Mouse (Mus musculus) embryo, embryonic 11.5 days (tissue): ENCODE results near the gene Gm10447.

Experiments used
- DNase-seq: peaks from one replicate; pipeline ENCODE4 v3.0.0-alpha.2; 2012; ENCODE audit warnings: low read depth, low spot score

Gene Gm10447

DNA sequence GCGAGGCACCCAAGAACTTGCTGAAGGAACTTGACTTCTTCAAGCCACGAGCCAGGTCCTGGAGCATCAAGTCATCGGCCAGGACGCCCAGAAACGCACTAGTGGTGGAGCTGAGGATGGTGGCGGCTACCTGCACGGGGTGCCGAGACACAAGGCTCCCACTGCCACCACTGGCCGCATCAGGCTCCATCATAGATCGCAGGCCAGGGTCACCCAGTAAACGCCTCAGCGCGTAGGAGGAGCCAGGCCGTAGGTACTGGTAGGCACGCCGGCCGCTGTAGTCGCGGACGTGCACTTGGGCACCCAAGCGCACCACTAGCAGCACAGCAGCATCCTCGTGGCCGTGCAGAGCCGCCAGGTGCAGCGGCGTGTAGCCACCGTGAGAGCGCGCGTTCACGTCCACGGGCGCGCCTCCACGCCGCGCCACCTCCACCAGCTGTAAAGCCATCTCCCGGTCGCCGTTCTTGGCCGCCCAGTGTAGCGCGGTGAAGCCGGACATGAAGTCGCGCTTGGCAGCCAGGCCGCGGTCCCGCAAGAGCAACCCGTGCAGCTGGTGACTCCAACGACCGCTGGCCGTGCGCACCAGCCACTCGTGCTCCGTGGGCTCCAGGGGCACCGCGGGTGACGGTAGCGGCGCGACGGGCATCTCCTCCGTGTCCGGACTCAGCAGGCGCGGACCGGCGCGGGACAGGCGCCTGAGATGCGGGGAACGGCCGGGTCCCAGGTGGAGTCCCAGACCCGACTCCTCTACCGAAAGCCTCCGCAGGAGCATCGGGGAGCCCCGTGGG, 21.7 kb upstream of the Gm10447 start:
- DNase-seq, result no peak

DNA sequence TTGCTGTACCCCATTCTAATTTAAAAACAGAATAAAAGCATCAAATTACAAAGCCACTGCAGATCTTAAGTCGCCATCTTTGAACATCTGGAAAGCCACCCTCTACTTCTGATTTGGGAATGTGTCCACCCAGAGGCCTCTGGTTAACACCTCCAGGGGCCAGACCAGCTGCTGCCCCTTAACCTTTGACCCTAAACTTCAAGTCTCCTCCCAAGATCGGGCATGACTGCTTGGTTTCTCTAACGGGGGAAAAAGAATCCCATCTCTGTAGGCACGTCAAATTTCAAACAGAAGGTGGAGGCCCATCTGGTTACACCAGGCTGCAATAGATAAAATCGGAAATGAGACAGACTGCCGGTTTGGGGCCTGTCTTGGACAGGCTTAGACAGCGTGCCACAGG, 20.9 kb upstream of the Gm10447 start:
- no peak for DNase-seq

GRCm38 (mm10) chr11:53475620-53476019, 18.7 kb upstream of the Gm10447 start:
- DNase-seq, result no peak

DNA sequence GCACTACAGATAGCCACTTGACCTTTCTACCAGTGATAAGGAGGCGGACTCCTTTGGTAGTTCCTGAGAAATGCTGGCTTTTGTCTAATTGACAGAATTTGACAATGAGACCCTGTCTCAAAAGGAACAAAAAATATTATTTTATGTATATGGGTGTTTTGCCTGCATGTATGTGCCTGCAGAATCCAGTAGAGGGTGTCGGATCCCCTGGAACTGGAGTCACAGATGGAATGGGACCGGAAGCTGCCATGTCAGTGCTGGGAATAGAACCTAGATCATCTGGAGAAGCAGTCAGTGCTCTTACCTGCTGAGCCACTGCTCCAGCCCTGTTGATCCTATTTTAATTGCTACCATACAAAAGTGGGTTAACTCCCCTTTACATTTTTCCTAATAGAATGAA, 15.8 kb upstream of the Gm10447 start:
- no peak for DNase-seq

GRCm38 (mm10) chr11:53469968-53470695, 13.2 kb upstream of the Gm10447 start, which contains the start of gene Gm9837:
Gene Gm9837 (minus strand): TSS chr11:53470479.
- DNase-seq, result peak; percentile 88

DNA sequence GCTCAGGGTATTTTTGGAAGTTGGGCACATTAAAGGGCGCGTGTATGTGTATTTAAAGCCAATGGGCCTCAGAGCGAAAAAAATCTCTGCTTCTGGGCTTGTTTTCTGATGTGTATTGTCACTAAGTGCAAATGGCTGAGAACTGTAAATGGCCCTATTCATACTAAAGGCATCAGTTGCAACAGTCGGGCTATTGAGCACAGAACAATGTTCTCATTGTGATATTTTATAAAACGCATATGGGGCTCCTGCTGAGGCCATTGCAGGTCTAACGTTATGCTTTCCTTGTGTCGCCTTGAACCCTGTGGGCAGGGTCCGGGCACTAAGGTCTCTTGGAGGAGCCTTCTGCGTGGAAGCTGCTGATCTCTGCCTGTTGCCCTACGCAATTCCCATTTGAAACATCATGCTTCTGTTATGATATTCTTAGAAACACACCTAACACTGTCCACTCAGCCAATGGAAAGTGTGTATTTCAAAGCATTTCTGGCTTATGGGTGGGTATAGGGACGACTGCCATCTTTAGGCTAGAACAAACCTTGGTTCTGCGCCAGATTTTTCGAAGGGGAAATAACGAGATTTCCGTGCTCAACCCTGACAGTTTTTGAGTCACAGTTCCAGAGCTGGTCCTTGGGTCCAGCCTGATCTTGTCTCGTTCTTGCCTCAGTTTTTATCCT, 12.5 kb upstream of the Gm10447 start:
- DNase-seq, result no peak

- peak; percentile 69 for DNase-seq
These were observed 9.5 kb upstream of the Gm10447 start for GRCm38 (mm10) chr11:53466231-53466971.

DNA sequence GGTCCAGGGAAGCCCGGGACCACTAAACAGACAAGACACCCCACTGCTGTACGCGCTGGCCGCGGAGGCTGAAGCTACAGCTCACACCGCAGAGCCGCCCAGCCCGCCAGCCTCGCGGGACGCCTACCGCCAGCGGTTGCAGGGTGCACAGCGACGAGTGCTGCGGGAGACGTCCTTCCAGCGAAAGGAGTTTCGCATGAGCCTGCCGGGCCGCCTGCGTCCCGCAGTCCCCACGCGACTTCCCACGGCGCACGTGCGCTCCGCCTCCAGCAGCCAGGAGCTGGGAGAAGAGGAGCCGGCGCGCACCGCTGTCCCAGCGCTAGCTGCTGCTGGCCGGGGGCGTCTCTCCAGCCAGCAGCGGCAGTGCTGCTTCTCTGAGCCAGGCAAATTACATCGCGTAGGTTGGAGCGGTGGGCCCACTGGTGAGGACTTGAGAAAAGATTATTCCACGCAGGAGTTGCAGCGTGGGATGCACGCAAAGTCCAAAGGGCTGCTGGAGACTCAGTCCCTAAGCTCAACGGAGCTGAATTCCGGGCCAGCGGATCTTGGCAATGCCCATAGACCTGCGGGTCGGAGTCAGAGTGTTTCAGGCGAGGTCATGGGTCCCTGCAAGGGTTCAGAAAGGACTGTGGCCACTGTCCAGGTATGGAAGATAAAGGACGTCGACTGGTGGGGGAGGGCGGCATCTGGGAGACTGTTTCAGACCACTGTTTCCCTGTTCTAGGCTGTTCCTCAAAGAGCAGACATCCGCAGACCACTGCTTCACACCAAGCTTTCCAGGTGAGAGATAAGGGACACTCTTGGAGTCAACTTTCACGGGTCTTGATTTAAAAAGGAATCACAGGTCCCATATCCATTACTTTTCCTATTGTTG, 6.9 kb upstream of the Gm10447 start:
- no peak for DNase-seq

GRCm38 (mm10) chr11:53461727-53462126, 4.8 kb upstream of the Gm10447 start:
- DNase-seq, result no peak

DNA sequence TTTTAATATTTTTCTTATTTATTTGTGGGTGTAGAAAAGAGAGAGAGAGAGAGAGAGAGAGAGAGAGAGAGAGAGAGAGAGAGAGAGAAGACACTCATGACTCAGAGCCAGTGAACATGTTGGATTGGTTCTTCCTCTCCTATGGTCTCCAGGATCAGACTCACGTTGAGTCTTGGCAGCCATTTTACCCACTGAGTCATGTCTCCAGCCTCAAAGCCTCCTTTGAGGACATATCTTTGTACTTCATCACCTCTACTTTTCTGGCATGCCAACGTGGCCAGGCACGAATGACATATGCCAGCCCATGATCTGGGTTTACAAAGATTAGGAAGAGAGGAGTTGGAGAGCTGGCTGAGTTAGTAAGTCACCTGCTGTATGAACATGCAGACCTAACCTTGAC, 3.3 kb upstream of the Gm10447 start:
- no peak for DNase-seq

- DNase-seq, result no peak
These were observed 2.1 kb upstream of the Gm10447 start for GRCm38 (mm10) chr11:53458996-53459395.

DNA sequence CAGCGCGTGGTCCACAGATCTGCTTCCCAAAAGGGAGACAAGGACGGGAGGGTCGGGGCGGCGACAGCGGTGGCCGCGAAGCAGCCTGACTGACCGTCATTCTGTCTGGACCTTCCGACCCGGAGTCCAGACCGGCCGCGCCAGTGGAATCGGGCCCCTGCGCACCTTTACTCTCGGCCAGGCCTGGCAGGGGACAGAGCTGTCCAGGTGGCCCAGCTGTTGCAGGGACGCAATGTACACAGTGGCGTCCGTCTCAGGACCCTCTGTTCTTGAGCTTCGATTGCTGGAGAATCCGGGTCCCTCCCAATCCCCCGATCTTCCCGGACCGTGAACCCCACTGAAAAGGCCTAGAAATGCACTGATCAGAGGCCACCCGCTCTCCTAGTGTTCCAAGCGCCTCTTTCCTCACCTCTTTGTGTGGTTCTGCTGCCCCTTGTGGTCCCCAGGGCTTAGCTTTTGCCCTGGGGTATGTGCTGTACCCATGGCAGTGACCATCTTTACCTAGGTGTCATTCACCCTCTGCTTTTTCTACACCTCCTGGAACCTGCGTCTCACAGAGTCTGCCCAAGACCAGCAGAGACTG, 553 bp upstream of the Gm10447 start:
- no peak for DNase-seq

DNA sequence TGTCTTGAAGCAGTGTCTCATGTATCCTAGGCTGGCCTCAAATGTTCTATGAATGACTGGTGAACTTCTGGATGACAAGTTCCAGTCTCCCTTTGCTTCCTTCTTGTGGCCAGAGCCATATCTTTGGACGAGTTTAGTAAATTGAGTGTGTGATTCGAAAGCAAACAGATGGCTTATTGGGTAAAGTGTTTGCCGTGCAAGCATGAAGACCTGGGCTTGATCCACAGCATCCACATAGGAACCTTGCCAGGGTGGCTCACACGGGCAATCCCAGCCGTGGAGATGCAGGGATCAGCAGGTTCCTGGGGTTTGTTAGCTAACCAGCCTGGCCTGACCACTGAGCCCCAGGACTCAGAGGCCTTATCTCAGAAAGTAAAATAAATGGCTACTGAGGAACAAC, 3.9 kb downstream of the Gm10447 start:
- no peak for DNase-seq

GRCm38 (mm10) chr11:53452396-53452795, 4.5 kb downstream of the Gm10447 start:
- DNase-seq, result no peak

GRCm38 (mm10) chr11:53451361-53451760, 5.5 kb downstream of the Gm10447 start:
- DNase-seq, result no peak

DNA sequence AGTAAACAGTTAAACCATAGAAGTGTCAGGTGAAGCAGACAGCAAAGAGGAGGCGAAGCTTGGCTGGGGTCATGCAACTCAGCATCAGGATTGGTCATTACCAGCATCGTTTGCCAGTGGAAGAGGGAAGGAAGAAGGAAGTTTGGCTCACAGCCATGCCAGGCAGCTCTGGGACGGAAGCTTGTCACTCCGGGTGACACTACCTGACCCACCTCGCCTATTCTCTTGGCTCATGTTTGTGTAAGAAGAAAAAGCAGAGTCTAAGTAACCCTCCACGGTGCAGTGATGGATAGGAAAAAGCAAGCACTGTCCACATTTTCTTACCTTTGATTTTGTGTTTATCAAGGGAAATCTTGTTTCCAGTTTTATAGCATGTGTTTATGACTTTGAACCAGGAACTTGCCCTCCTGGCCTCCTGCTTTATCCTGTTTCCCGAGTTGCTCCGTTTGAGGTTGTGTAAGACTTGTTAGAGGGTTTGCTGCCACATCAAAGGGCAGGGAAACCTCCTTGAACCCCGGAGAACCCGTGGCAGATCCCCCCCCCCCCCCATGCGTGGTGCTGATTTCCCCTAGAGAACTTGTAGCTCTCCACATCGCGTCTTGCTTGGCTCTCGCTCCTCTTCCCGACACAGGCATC, 6.7 kb downstream of the Gm10447 start:
- no peak for DNase-seq

GRCm38 (mm10) chr11:53448529-53448928, 8.4 kb downstream of the Gm10447 start:
- no peak for DNase-seq

DNA sequence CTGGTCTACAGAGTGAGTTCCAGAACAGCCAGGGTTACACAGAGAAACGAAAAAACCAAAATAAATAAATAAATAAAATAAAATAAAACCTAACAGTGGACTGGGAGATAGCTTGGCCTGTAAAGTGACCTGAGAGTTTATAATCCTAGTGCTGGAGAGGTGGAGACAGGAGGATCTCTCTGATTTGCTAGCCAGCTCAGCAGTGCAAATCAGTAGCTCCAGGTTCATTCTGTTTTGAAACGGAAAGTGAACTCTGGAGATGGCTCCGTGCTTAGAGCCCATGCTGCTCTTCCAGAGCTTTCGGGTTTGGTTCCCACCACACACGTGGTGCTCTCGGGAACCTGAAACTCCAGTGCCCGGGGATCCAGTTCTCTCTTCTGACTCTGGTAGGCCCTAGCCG, 8.9 kb downstream of the Gm10447 start:
- DNase-seq, result no peak

- DNase-seq, result no peak
These were observed 10.7 kb downstream of the Gm10447 start for GRCm38 (mm10) chr11:53446183-53446582.

DNA sequence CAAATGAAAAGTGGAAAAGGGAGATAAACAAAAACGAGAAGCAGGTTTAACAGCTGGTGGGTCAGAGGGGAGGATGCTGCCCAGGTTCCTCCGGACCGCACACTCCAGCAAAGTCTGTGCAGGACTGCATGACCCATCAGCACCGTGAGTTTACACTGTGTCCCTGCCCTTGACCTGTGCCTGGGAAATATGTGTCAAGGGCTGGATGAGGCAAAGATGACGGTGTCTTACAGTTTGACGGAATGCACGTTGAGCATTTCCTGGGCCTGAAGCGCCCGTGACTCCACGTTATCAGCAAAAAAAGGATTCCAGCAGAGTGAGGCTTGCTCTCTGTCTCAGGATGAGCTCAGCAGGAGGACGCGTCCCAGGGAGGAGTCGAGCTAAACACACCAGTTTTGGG, 11.3 kb downstream of the Gm10447 start:
- no peak for DNase-seq
